Mouse (Mus musculus) stomach, postnatal 0 days (tissue): ENCODE data around the gene Slc25a41. TPM values are rescaled to one million over a fixed set of nuclear protein-coding genes. Genes with fewer than 3 reads are reported as not detected.

Experiments
- ATAC-seq: fragments of 200-750 bp; cut with Nextera tagmentation; 2 replicates; pipeline ENCODE4 v1.8.0; 2017; ENCODE audit not compliant: low FRiP score, low TSS enrichment
- DNase-seq: peaks from one replicate; pipeline ENCODE4 v3.0.0-alpha.2; 2016; ENCODE audit warnings: low spot score
- H3K27ac ChIP-seq: fragments of 300-500 bp; sonication (generic); replicated peaks from 2 replicates; pipeline ENCODE4 v1.5.1; 2014; ENCODE audit warnings: mild to moderate bottlenecking, control low read depth
- H3K27me3 ChIP-seq: fragments of 300-500 bp; sonication (generic); 2 replicates; pipeline ENCODE4 v1.6.1; 2014; ENCODE audit warnings: low read length; ENCODE audit not compliant: control insufficient read depth, insufficient read depth
- H3K36me3 ChIP-seq: fragments of 300-500 bp; sonication (generic); 2 replicates; pipeline ENCODE4 v1.6.1; 2014; ENCODE audit warnings: low read length, mixed read lengths; ENCODE audit not compliant: control insufficient read depth, insufficient read depth
- H3K4me1 ChIP-seq: fragments of 300-500 bp; sonication (generic); replicated peaks from 2 replicates; pipeline ENCODE4 v1.6.1; 2014; ENCODE audit warnings: antibody characterized with exemption; ENCODE audit not compliant: control insufficient read depth, insufficient read depth
- H3K4me2 ChIP-seq: fragments of 300-500 bp; sonication (generic); replicated peaks from 2 replicates; pipeline ENCODE4 v1.6.1; 2014; ENCODE audit warnings: low read depth, mild to moderate bottlenecking, control low read depth, moderate library complexity
- H3K4me3 ChIP-seq: fragments of 300-500 bp; sonication (generic); 2 replicates; pipeline ENCODE4 v1.5.1; 2014; ENCODE audit warnings: low read depth, low read length, control low read depth
- H3K9ac ChIP-seq: fragments of 300-500 bp; sonication (generic); 2 replicates; pipeline ENCODE4 v1.6.1; 2014; ENCODE audit warnings: mild to moderate bottlenecking, low read length, control low read depth, mixed read lengths
- H3K9me3 ChIP-seq: fragments of 300-500 bp; sonication (generic); 2 replicates; pipeline ENCODE4 v1.6.1; 2016; ENCODE audit warnings: low read length; ENCODE audit not compliant: control insufficient read depth
- CTCF ChIP-seq: IDR thresholded peaks from 2 replicates; pipeline ENCODE4 v1.5.1; 2016; ENCODE audit warnings: antibody characterized with exemption, low read depth, mild to moderate bottlenecking, moderate library complexity
- EP300 ChIP-seq: optimal IDR thresholded peaks from 2 replicates; pipeline ENCODE3; 2016; ENCODE audit warnings: antibody characterized with exemption
- WGBS: fragments of 180-500 bp; shearing (Covaris S2); extraction: QIAGEN DNeasy Blood & Tissue Kit; methylation state at CpG from one replicate; pipeline ENCODE4 v1.1.7; 2014; 5-methylcytosine and 5-hydroxymethylcytosine counted together
- polyA plus RNA-seq: library from polyadenylated mRNA; unstranded; fragments of >200 nt; fragmentation: Nextera tagmentation; extraction: Ambion mirVana; gene quantifications from 2 replicates; pipeline ENCODE4 v1.2.1, GENCODE M21; 2015

Slc25a41 gene
- polyA plus RNA-seq, 1 experiment from 2014 or later, result not detected

GRCm38 (mm10) chr17:56989467-56990114 is 51.9 kb downstream of the Slc25a41 start:
- peak overlapping the region; percentile 66 for H3K4me3 ChIP-seq
- H3K4me2 ChIP-seq, result peak overlapping the region; percentile 83
- 3% methylated on average over 25 of the region's 25 CpGs for WGBS
- H3K4me1 ChIP-seq, result no peaks in the 10 kb centered on the region; the same call in 1 of the 2 replicates
- H3K9ac ChIP-seq, result peak overlapping the region; percentile 63
- H3K27me3 ChIP-seq, result no peaks in the 10 kb centered on the region
- H3K36me3 ChIP-seq, result peaks cover 12% of the 10 kb centered on the region; the same call in 1 of the 2 replicates
- no peak for DNase-seq
- H3K9me3 ChIP-seq, result no peaks in the 10 kb centered on the region
- ATAC-seq, result peak; percentile 89
- TF ChIP-seq CTCF, result no peak; the same call in none of the 2 replicates
- TF ChIP-seq EP300, result no peak
- peak overlapping the region; percentile 58; the same call in 1 of the 2 replicates for H3K27ac ChIP-seq

- DNase-seq (peak; percentile 10), ATAC-seq (no peak)
- WGBS, result 65% methylated on average over 7 of the region's 7 CpGs
- no peak overlapping the region for H3K9ac ChIP-seq
- no peaks in the 10 kb centered on the region; the same call in 1 of the 2 replicates for H3K4me1 ChIP-seq
- H3K4me2 ChIP-seq, result peak overlapping the region; percentile 83
- no peaks in the 10 kb centered on the region for H3K9me3 ChIP-seq
- TF ChIP-seq EP300 (no peak), CTCF (peak; percentile 40)
- H3K27me3 ChIP-seq, result no peaks in the 10 kb centered on the region
- no peak overlapping the region for H3K27ac ChIP-seq
- no peak overlapping the region; the same call in 1 of the 2 replicates for H3K4me3 ChIP-seq
- H3K36me3 ChIP-seq, result peaks cover 12% of the 10 kb centered on the region; the same call in 1 of the 2 replicates
These were observed 52.5 kb downstream of the Slc25a41 start for GRCm38 (mm10) chr17:56988921-56989430.

DNA sequence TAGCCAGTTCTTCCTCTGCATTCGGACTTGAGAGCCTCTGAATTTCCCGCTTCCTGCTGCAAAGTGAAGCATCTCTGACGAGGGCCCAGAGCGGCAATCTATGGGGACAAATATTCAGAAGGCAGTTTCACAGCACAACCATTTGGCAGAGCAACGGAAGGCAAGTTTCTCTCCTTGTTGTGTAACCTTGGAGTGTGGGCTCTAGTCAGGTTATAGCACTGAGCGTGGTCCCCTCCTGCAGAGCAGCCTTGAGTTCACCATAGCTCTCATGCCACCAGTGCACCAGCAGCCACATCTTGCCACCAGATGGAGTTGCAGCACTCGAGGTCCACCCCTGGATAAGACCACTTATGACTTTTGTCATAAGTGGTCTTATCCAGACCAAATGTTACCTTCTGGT is 53.0 kb downstream of the Slc25a41 start:
- H3K9ac ChIP-seq, result no peak overlapping the region
- peak; percentile 10 for DNase-seq
- TF ChIP-seq EP300 (no peak), CTCF (peak; percentile 45)
- H3K4me3 ChIP-seq, result no peak overlapping the region
- ATAC-seq, result no peak
- H3K27me3 ChIP-seq, result no peaks in the 10 kb centered on the region
- peaks cover 8% of the 10 kb centered on the region; the same call in 1 of the 2 replicates for H3K36me3 ChIP-seq
- no peak overlapping the region for H3K4me2 ChIP-seq
- H3K4me1 ChIP-seq, result no peaks in the 10 kb centered on the region; the same call in 1 of the 2 replicates
- H3K9me3 ChIP-seq, result no peaks in the 10 kb centered on the region
- WGBS, result 83% methylated on average over 7 of the region's 7 CpGs
- H3K27ac ChIP-seq, result no peak overlapping the region

DNA sequence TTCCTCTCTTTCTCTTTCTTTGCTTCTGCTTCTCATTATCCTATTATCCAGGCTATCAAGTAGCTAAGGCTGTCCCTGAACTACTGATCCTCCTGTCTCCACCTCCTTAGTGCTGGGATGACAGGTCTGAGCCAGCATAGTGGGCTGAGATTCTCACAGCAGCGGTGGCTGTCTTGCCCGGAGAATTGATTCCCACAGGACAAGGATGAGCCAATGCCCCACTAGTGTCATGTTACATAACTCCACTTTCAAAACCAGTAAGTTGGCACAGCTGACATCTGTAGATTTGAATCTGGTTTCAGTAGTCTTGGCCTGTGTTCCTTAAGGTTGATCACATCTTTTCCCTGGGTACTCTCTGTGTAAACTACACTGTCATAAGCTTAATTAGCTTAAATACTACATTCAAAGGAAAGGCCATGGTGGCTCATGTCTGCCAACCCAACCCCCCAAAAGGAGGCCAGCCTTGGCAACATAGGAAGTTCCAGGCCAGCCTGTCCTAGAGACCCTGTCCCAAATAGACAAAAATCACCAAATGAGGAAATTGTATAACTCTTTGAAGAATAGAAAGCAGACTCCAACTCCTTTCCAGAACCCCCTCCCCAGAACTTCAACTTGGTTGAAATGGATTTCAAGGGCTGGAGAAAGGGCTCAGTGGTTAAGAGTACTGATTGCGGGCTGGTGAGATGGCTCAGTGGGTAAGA is 55.2 kb downstream of the Slc25a41 start:
- no peaks in the 10 kb centered on the region for H3K36me3 ChIP-seq
- H3K27me3 ChIP-seq, result no peaks in the 10 kb centered on the region
- no peak overlapping the region for H3K27ac ChIP-seq
- TF ChIP-seq EP300 (no peak), CTCF (no peak)
- no peak overlapping the region for H3K9ac ChIP-seq
- no peak for ATAC-seq
- no peak overlapping the region for H3K4me3 ChIP-seq
- WGBS, result 85% methylated on average over 3 of the region's 3 CpGs
- no peak overlapping the region for H3K4me2 ChIP-seq
- no peaks in the 10 kb centered on the region for H3K9me3 ChIP-seq
- DNase-seq, result peak; percentile 6
- H3K4me1 ChIP-seq, result no peaks in the 10 kb centered on the region; the same call in 1 of the 2 replicates

DNA sequence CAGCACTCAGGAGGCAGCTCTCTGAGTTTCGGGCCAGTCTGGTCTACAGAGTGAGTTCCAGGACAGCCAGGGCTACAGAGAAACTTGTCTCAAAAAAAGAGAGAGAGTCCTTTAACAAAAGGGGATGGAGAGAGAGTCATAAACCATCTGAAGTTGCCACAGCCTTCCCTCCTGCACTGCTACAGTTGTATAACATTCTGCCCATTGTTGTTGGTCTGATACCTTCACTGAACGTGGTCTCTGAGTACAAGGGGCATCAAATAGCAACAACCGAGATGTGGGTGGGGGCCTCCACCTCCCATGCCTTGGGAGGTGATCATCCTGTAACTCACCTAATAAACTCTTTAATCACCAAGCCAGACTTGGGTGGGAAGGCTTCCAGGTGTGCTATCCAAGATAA is 55.8 kb downstream of the Slc25a41 start:
- WGBS, result 70% methylated on average over 3 of the region's 3 CpGs
- no peaks in the 10 kb centered on the region for H3K27me3 ChIP-seq
- no peak overlapping the region for H3K4me3 ChIP-seq
- no peaks in the 10 kb centered on the region for H3K4me1 ChIP-seq
- peak; percentile 10 for DNase-seq
- H3K9me3 ChIP-seq, result no peaks in the 10 kb centered on the region
- no peak overlapping the region for H3K4me2 ChIP-seq
- no peak overlapping the region for H3K9ac ChIP-seq
- no peaks in the 10 kb centered on the region for H3K36me3 ChIP-seq
- ATAC-seq, result no peak
- no peak overlapping the region for H3K27ac ChIP-seq
- TF ChIP-seq EP300 (no peak), CTCF (no peak)
